Mouse (Mus musculus) embryonic facial prominence, embryonic 11.5 days (tissue): ENCODE data around the gene Tubg1. TPM values are rescaled to one million over a fixed set of nuclear protein-coding genes. Genes with fewer than 3 reads are reported as not detected.

Experiments
- ATAC-seq: fragments of 200-750 bp; cut with Nextera tagmentation; replicated peaks from 2 replicates; pipeline ENCODE4 v1.8.0; 2017; ENCODE audit warnings: low read depth; ENCODE audit not compliant: insufficient number of reproducible peaks, low FRiP score, low TSS enrichment
- DNase-seq: peaks from one replicate; pipeline ENCODE4 v3.0.0-alpha.2; 2015; ENCODE audit warnings: low spot score
- H3K27ac ChIP-seq: fragments of 300-500 bp; sonication (generic); replicated peaks from 2 replicates; pipeline ENCODE4 v1.5.1; 2014; ENCODE audit warnings: mild to moderate bottlenecking, low read depth, low read length, control low read depth
- H3K27me3 ChIP-seq: fragments of 300-500 bp; sonication (generic); 2 replicates; pipeline ENCODE4 v1.6.1; 2014; ENCODE audit warnings: mild to moderate bottlenecking, low read length, moderate library complexity, mixed read lengths; ENCODE audit not compliant: control insufficient read depth, insufficient read depth
- H3K36me3 ChIP-seq: fragments of 300-500 bp; sonication (generic); replicated peaks from 2 replicates; pipeline ENCODE4 v1.6.1; 2014; ENCODE audit warnings: low read depth, mild to moderate bottlenecking, low read length, moderate library complexity, mixed read lengths; ENCODE audit not compliant: control insufficient read depth, insufficient read depth
- H3K4me1 ChIP-seq: fragments of 300-500 bp; sonication (generic); 2 replicates; pipeline ENCODE4 v1.6.1; 2014; ENCODE audit warnings: low read length, mixed read lengths; ENCODE audit not compliant: control insufficient read depth, insufficient read depth
- H3K4me2 ChIP-seq: fragments of 300-500 bp; sonication (generic); 2 replicates; pipeline ENCODE4 v1.6.1; 2014; ENCODE audit warnings: low read depth, mild to moderate bottlenecking, control low read depth, low read length, moderate library complexity
- H3K4me3 ChIP-seq: fragments of 300-500 bp; sonication (generic); 2 replicates; pipeline ENCODE4 v1.5.1; 2014; ENCODE audit warnings: low read depth, low read length, control low read depth
- H3K9ac ChIP-seq: fragments of 300-500 bp; sonication (generic); replicated peaks from 2 replicates; pipeline ENCODE4 v1.6.1; 2014; ENCODE audit warnings: mild to moderate bottlenecking, control low read depth, low read length
- H3K9me3 ChIP-seq: fragments of 300-500 bp; sonication (generic); replicated peaks from 2 replicates; pipeline ENCODE4 v1.6.1; 2016; ENCODE audit warnings: mild to moderate bottlenecking, low read length, inconsistent platforms, mixed read lengths; ENCODE audit not compliant: control insufficient read depth
- WGBS: fragments of 180-500 bp; shearing (Covaris S2); extraction: QIAGEN DNeasy Blood & Tissue Kit; methylation state at CpG from one replicate; pipeline ENCODE4 v1.1.7; 2014; 5-methylcytosine and 5-hydroxymethylcytosine counted together
- polyA plus RNA-seq: library from polyadenylated mRNA; unstranded; fragments of >200 nt; fragmentation: Nextera tagmentation; extraction: Ambion mirVana; gene quantifications from 2 replicates; pipeline ENCODE4 v1.2.1, GENCODE M21; 2014

The Tubg1 gene
- polyA plus RNA-seq, 1 experiment from 2014 or later: 91.6 TPM

DNA sequence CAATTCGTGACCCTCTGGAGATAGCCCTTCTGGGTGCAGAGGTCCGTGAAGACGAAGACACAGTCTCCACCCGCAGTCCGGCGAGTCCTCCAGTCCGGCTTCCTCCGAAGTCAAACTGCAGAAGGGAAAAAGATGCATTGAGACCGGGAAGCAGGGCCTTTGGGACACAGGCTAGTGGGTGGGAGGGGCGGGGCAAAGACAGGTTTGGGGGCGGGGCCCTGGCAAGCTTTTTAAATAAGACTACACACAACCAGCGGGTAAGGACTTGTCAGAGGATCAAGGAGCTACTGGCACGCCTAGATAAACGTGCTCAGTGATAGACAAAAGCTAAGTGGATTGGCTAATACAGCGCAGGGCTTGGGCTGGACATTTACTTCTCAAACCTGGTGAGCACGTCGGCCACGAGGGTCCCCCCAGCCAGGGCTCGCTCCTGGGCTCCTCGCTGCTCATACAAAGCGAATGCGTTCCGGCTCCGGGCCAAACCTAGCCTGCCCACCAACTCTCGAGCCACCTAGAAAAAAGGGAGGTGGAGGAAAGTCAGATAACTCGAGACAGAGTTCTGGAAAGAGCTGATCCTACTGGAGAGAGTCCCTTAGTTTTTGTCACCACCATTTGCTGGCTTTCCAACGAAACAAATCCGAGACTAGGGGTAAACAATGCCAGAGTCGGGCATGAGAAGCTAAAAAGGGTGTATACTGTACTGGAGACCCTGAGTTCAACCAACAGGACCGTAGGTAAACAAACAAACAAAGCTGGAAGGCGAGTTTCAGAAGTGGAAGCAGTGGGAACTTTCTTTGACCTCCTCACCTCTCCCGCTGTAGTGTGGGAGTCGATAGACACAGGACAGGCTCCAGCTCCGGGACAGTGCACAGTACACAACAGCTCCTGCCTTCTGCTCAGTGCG lies 45.2 kb downstream of the Tubg1 start:
- 8% methylated on average over 35 of the region's 35 CpGs for WGBS
- 0 out of 2 replicates have a peak overlapping the region, but pooled peaks have one; percentile 29 for H3K4me3 ChIP-seq

DNA sequence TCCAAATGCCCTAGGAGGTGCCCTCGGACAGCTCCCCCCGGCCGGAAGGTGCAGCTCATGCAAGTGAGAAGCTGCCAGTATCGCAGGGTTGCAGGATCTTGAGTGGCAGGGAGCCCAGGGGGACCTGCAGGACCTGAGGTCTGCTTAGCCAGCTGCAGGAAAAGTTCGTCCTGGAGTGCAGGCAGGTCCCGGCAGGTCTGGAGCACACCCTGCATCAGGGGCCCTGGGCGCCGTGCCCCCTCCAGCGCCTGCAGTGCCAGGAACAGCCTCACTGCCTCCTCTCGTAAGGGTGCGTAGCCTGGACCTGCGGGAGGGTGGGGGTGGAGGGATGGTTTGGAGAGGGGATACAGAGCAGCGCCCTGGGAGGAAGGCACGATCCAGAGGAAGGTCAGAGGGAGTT lies 46.6 kb downstream of the Tubg1 start:
- WGBS: 42% methylated on average over 14 of the region's 14 CpGs
- ATAC-seq (no peak), DNase-seq (no peak)
- H3K9me3 ChIP-seq: no peaks in the 10 kb centered on the region
- H3K4me2 ChIP-seq: no peak overlapping the region
- no peaks in the 10 kb centered on the region for H3K36me3 ChIP-seq
- peaks cover 19% of the 10 kb centered on the region for H3K4me1 ChIP-seq
- peaks cover 81% of the 10 kb centered on the region for H3K27me3 ChIP-seq
- no peak overlapping the region for H3K9ac ChIP-seq
- no peak overlapping the region for H3K4me3 ChIP-seq
- H3K27ac ChIP-seq: no peak overlapping the region

More for the DNA sequence above, 45.2 kb downstream of the Tubg1 start:
- peaks cover 74% of the 10 kb centered on the region for H3K27me3 ChIP-seq
- DNase-seq (peak; percentile 57), ATAC-seq (no peak)
- H3K9me3 ChIP-seq: no peaks in the 10 kb centered on the region
- H3K27ac ChIP-seq: no peak overlapping the region
- H3K4me2 ChIP-seq: no peak overlapping the region
- H3K36me3 ChIP-seq: no peaks in the 10 kb centered on the region
- no peak overlapping the region for H3K9ac ChIP-seq
- H3K4me1 ChIP-seq: peaks cover 11% of the 10 kb centered on the region

DNA sequence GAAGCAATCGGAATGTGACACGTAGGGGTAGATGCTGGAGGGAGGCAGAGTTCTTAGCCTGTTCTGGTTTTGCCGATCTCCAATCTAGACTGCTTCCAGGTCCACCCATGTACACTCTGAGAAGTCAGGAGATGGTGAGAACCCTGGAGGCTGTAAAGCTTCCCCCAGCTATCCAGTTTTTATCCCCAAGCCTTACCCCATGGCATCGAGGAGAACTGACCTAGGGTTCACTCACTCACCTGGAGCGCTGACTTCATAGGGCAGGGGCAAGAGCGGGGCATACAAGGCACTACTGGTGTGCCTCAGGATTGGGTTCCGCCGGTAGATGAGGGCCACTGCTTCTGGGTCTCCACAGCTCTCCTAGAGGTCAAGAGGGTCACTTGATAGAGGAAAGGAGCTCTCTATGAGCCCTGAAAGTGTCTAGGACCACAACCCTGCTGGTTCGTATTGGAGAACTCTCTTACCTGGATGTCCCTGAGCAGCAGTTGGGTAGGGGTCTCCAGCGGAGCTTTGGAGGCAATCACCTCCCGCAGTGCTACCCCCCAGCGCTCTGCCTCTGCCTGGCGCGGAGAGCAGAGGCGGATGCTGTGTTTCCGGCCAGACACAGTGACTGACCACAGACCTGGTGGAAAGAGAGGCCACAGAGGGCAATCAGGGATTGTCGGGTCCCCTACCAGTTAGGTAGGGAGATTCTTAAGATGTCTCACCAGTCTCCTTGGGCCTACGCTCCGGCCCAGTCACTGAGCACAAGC lies 47.6 kb downstream of the Tubg1 start:
- no peaks in the 10 kb centered on the region for H3K9me3 ChIP-seq
- H3K4me2 ChIP-seq: no peak overlapping the region
- H3K4me1 ChIP-seq: peaks cover 22% of the 10 kb centered on the region
- no peak overlapping the region for H3K4me3 ChIP-seq
- ATAC-seq: no peak
- no peak overlapping the region for H3K9ac ChIP-seq
- no peak for DNase-seq
- H3K36me3 ChIP-seq: no peaks in the 10 kb centered on the region
- no peak overlapping the region for H3K27ac ChIP-seq
- peaks cover 78% of the 10 kb centered on the region for H3K27me3 ChIP-seq
- 44% methylated on average over 19 of the region's 19 CpGs for WGBS

DNA sequence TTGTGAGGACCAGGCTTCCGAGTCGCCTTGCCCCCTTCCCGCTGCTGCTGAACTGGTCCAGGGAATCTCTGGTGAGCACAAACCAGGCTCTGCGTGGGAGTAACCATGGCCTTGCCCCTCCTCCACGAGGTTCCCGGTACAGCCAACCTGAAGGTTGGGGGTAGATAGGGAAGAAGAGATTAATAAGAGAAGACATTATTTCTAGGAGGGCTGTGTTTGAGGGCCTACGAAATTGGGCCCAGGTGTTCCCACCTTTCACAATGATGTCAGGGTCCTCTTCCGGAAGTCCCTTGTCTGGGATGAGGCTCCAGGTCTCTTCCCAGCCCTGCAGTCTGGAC lies 48.2 kb downstream of the Tubg1 start:
- no peak for DNase-seq
- no peak for ATAC-seq
- WGBS: 47% methylated on average over 8 of the region's 8 CpGs
- peaks cover 23% of the 10 kb centered on the region for H3K4me1 ChIP-seq
- no peak overlapping the region for H3K4me3 ChIP-seq
- no peak overlapping the region for H3K9ac ChIP-seq
- no peaks in the 10 kb centered on the region for H3K9me3 ChIP-seq
- no peak overlapping the region for H3K4me2 ChIP-seq
- peaks cover 73% of the 10 kb centered on the region for H3K27me3 ChIP-seq
- no peak overlapping the region for H3K27ac ChIP-seq
- H3K36me3 ChIP-seq: no peaks in the 10 kb centered on the region

DNA sequence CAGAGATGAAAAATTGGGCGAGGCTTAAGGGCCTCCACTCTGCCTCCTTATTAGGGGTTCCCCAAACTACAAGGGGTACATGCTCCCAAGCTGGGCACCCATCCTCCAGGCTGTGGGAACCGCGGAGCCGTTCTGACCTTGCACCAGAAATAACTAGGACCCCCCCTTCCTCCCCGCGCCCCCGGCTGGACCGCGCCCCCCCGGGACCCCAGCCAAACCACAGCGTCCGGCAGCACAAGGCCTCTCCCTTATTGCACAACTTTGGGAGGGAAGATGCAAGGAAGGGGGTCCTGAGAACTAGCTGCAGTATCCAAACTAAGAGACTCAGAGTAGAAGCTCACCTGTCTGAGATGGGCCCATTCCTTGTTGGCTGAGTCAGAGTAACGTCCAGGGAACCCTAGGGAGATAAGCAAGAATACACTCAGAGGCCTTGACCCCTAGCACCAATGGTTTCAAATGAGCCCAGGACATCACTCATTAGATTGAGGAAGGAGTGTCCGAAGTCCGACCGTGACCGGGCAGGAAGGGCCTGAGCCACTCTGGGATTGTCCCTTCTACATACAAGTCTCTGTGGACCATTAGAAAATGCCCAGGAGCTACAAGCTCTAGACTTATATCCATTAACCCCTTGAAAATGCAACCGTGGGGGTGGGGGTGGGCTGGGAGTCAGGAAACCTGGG lies 48.7 kb downstream of the Tubg1 start:
- no peak for DNase-seq

DNA sequence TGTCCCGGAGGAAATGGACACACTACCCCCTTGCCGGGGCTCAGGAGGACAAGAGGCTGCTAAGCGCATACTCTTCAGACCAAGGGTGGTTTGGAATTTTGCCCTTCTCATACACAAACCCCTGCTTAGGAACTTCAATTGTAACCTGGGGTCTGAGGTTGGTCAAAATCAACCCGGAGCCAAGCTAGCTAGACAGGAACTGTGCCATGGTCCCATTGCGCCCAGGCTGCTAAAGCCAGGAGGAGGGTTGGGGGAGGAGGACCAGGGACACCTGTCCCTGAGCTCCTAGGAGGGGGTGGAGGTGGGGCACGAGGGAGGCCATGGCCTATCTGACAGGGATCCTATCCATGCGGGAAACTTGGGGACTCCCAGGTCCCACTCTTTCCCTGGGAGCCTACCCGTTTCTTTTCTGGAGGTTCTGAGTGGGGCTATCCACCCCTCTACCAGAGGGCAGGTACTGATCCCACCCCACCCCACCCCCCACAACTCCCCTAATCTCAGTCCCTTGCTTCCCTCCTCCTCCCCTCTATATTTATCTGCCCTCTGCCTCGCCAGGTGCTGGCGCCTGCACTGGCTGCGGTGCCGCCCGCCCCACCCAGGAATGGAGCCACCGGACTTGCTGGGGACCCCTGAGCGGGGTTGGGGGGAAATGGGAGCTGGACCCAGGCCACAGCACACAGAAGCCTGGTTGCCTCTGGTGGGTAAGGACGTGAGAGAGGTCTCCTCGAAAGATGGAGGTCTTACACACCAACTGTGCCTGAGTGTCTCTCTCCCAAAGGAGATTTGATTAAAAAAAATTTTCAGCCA lies 49.8 kb downstream of the Tubg1 start:
- ATAC-seq: no peak
- H3K9ac ChIP-seq: 0 out of 2 replicates have a peak overlapping the region, but pooled peaks have one; percentile 18
- peak overlapping the region; percentile 70 for H3K4me3 ChIP-seq
- no peaks in the 10 kb centered on the region for H3K36me3 ChIP-seq
- H3K9me3 ChIP-seq: no peaks in the 10 kb centered on the region
- H3K4me1 ChIP-seq: peaks cover 19% of the 10 kb centered on the region
- no peak overlapping the region for H3K27ac ChIP-seq
- 13% methylated on average over 17 of the region's 17 CpGs for WGBS
- H3K27me3 ChIP-seq: peaks cover 66% of the 10 kb centered on the region
- H3K4me2 ChIP-seq: peak overlapping the region; percentile 88
- DNase-seq: no peak

More for the DNA sequence above, 48.7 kb downstream of the Tubg1 start:
- H3K27ac ChIP-seq: no peak overlapping the region
- H3K4me2 ChIP-seq: no peak overlapping the region; the same call in 1 of the 2 replicates
- H3K27me3 ChIP-seq: peaks cover 70% of the 10 kb centered on the region
- H3K4me1 ChIP-seq: peaks cover 23% of the 10 kb centered on the region
- no peaks in the 10 kb centered on the region for H3K9me3 ChIP-seq
- no peak overlapping the region for H3K4me3 ChIP-seq
- H3K9ac ChIP-seq: no peak overlapping the region
- no peaks in the 10 kb centered on the region for H3K36me3 ChIP-seq
- WGBS: 61% methylated on average over 18 of the region's 18 CpGs
- no peak for ATAC-seq

DNA sequence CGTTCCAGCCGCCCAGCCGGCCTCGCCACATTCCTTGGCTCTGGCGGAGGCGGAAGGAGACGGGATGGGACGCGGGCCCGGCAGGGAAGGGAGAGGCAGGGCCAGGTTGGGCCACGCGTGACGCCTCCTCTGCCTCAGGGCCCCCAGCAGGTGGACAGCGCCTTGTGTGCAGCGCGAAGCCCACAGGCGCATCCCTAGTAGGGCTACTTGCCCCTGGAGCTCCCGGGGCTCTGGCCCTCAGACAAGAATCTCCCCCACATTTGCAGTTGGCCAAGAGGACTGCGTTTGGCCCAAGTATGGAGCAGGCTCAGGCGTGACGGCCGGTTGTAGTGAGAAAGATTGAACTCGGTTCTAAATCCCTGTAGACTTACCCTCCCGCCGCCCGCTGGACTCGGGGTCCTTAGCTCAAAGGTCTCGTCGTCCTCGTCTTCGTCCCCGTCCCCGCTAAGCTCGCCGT lies 50.6 kb downstream of the Tubg1 start, which contains the start of gene Cntnap1:
Gene Cntnap1, plus strand, starts transcription at position 170 of the 457 bp plus-strand sequence.
- no peak for DNase-seq
- Histone ChIP-seq H3K4me2 (peak within 1 kb of the TSS; percentile 88), H3K9ac (peak within 1 kb of the TSS; percentile 58), H3K27ac (no peak within 1 kb of the TSS), H3K4me3 (peak within 1 kb of the TSS; percentile 70), H3K4me1 (peaks cover 18% of the 10 kb centered on the region), H3K36me3 (no peaks in the 10 kb centered on the region), H3K27me3 (peaks cover 66% of the 10 kb centered on the region), H3K9me3 (no peaks in the 10 kb centered on the region)
- ATAC-seq: no peak
- WGBS: under 1% methylated on average over 35 of the region's 35 CpGs
